Mouse (Mus musculus): Measurements from ENCODE around the gene 2410004P03Rik. TPM values are rescaled to one million over a fixed set of nuclear protein-coding genes. Genes with fewer than 3 reads are reported as not detected.

Gene 2410004P03Rik
- total and polyA plus RNA-seq, 3 experiments = 0.14 to 0.84 TPM; not detected in 1

GRCm38 (mm10) chr12:17052673-17053072 lies 41.1 kb upstream of the 2410004P03Rik start:
- H3K36me3 ChIP-seq (ENCODE audit: control insufficient read depth, insufficient read depth, low read length) = no peaks in the 10 kb centered on the region
- no peak overlapping the region for H3K27ac ChIP-seq
- WGBS = 32% methylated on average over 2 of the region's 2 CpGs
- no peak for DNase-seq
- intact Hi-C loops (cut with DNase I) = no loop called here
- TF ChIP-seq CTCF (IDR thresholded peaks at IDR 0.05) = no peak
- H3K27me3 ChIP-seq (ENCODE audit: control insufficient read depth, insufficient read depth, low read length) = no peaks in the 10 kb centered on the region
- H3K9ac ChIP-seq (ENCODE audit: low read depth, low read length) = no peak overlapping the region
- H3K4me3 ChIP-seq = no peak overlapping the region
- H3K79me2 ChIP-seq (replicated peaks; ENCODE audit: control insufficient read depth, insufficient read depth, low read length) = no peaks in the 10 kb centered on the region
- H3K4me1 ChIP-seq (ENCODE audit: control insufficient read depth, insufficient read depth, low read length) = no peaks in the 10 kb centered on the region

- Histone ChIP-seq H3K36me3 (ENCODE audit: control insufficient read depth, insufficient read depth, low read length) (no peaks in the 10 kb centered on the region), H3K9ac (ENCODE audit: low read depth, low read length) (no peak overlapping the region), H3K79me2 (replicated peaks; ENCODE audit: control insufficient read depth, insufficient read depth, low read length) (no peaks in the 10 kb centered on the region), H3K27ac (no peak overlapping the region), H3K4me1 (ENCODE audit: control insufficient read depth, insufficient read depth, low read length) (no peaks in the 10 kb centered on the region), H3K4me3 (no peak overlapping the region), H3K27me3 (ENCODE audit: control insufficient read depth, insufficient read depth, low read length) (no peaks in the 10 kb centered on the region)
- TF ChIP-seq CTCF (IDR thresholded peaks at IDR 0.05) (no peak), EP300 (IDR thresholded peaks at IDR 0.05; ENCODE audit: insufficient read depth, low read depth, low read length) (no peak), POLR2A (IDR thresholded peaks at IDR 0.05; ENCODE audit: insufficient read depth, low read depth, low read length) (no peak)
- WGBS = 31% methylated on average over 4 of the region's 4 CpGs
- intact Hi-C loops (cut with DNase I) = no loop called here
- no peak for DNase-seq
These were observed 39.5 kb upstream of the 2410004P03Rik start for GRCm38 (mm10) chr12:17051057-17051456.

GRCm38 (mm10) chr12:17049796-17050195 lies 38.3 kb upstream of the 2410004P03Rik start:
- no peak for DNase-seq
- H3K9ac ChIP-seq (ENCODE audit: low read depth, low read length) = no peak overlapping the region
- WGBS = 89% methylated on average over 1 of the region's 1 CpGs
- H3K36me3 ChIP-seq (ENCODE audit: control insufficient read depth, insufficient read depth, low read length) = no peaks in the 10 kb centered on the region
- no peak overlapping the region for H3K27ac ChIP-seq
- H3K27me3 ChIP-seq (ENCODE audit: control insufficient read depth, insufficient read depth, low read length) = no peaks in the 10 kb centered on the region
- TF ChIP-seq CTCF (IDR thresholded peaks at IDR 0.05) (no peak), EP300 (IDR thresholded peaks at IDR 0.05; ENCODE audit: insufficient read depth, low read depth, low read length) (no peak), POLR2A (IDR thresholded peaks at IDR 0.05; ENCODE audit: insufficient read depth, low read depth, low read length) (no peak)
- no peaks in the 10 kb centered on the region for H3K79me2 ChIP-seq (replicated peaks; ENCODE audit: control insufficient read depth, insufficient read depth, low read length)
- no peak overlapping the region for H3K4me3 ChIP-seq
- intact Hi-C loops (cut with DNase I) = no loop called here
- H3K4me1 ChIP-seq (ENCODE audit: control insufficient read depth, insufficient read depth, low read length) = no peaks in the 10 kb centered on the region

- Histone ChIP-seq H3K27me3 (ENCODE audit: control insufficient read depth, insufficient read depth, low read length) (no peaks in the 10 kb centered on the region), H3K79me2 (replicated peaks; ENCODE audit: control insufficient read depth, insufficient read depth, low read length) (no peaks in the 10 kb centered on the region), H3K27ac (no peak overlapping the region), H3K36me3 (ENCODE audit: control insufficient read depth, insufficient read depth, low read length) (no peaks in the 10 kb centered on the region), H3K4me1 (ENCODE audit: control insufficient read depth, insufficient read depth, low read length) (no peaks in the 10 kb centered on the region), H3K9ac (ENCODE audit: low read depth, low read length) (no peak overlapping the region), H3K4me3 (no peak overlapping the region)
- no peak for DNase-seq
- TF ChIP-seq POLR2A (IDR thresholded peaks at IDR 0.05; ENCODE audit: insufficient read depth, low read depth, low read length) (no peak), CTCF (IDR thresholded peaks at IDR 0.05) (no peak), EP300 (IDR thresholded peaks at IDR 0.05; ENCODE audit: insufficient read depth, low read depth, low read length) (no peak)
- WGBS = 83% methylated on average over 7 of the region's 7 CpGs
- intact Hi-C loops (cut with DNase I) = no loop called here
These were observed 37.6 kb upstream of the 2410004P03Rik start for GRCm38 (mm10) chr12:17048979-17049612.

- H3K27me3 ChIP-seq (ENCODE audit: control insufficient read depth, insufficient read depth, low read length) = no peaks in the 10 kb centered on the region
- H3K4me3 ChIP-seq = no peak overlapping the region
- WGBS = 56% methylated on average over 5 of the region's 5 CpGs
- no peak overlapping the region for H3K9ac ChIP-seq (ENCODE audit: low read depth, low read length)
- no peak for TF ChIP-seq POLR2A (IDR thresholded peaks at IDR 0.05; ENCODE audit: insufficient read depth, low read depth, low read length)
- TF ChIP-seq CTCF (IDR thresholded peaks at IDR 0.05) = no peak
- no peak for TF ChIP-seq EP300 (IDR thresholded peaks at IDR 0.05; ENCODE audit: insufficient read depth, low read depth, low read length)
- no peaks in the 10 kb centered on the region for H3K79me2 ChIP-seq (replicated peaks; ENCODE audit: control insufficient read depth, insufficient read depth, low read length)
- intact Hi-C loops (cut with DNase I) = no loop called here
- no peak for DNase-seq
- H3K27ac ChIP-seq = no peak overlapping the region
- H3K36me3 ChIP-seq (ENCODE audit: control insufficient read depth, insufficient read depth, low read length) = no peaks in the 10 kb centered on the region
- no peaks in the 10 kb centered on the region for H3K4me1 ChIP-seq (ENCODE audit: control insufficient read depth, insufficient read depth, low read length)
These were observed 31.8 kb upstream of the 2410004P03Rik start for GRCm38 (mm10) chr12:17043311-17043710.

- no peak overlapping the region for H3K9ac ChIP-seq (ENCODE audit: low read depth, low read length)
- no peaks in the 10 kb centered on the region for H3K79me2 ChIP-seq (replicated peaks; ENCODE audit: control insufficient read depth, insufficient read depth, low read length)
- intact Hi-C loops (cut with DNase I) = no loop called here
- DNase-seq = no peak
- H3K4me1 ChIP-seq (ENCODE audit: control insufficient read depth, insufficient read depth, low read length) = no peaks in the 10 kb centered on the region
- H3K36me3 ChIP-seq (ENCODE audit: control insufficient read depth, insufficient read depth, low read length) = no peaks in the 10 kb centered on the region
- TF ChIP-seq POLR2A (IDR thresholded peaks at IDR 0.05; ENCODE audit: insufficient read depth, low read depth, low read length) = no peak
- TF ChIP-seq EP300 (IDR thresholded peaks at IDR 0.05; ENCODE audit: insufficient read depth, low read depth, low read length) = no peak
- TF ChIP-seq CTCF (IDR thresholded peaks at IDR 0.05) = no peak
- H3K27me3 ChIP-seq (ENCODE audit: control insufficient read depth, insufficient read depth, low read length) = no peaks in the 10 kb centered on the region
- H3K4me3 ChIP-seq = no peak overlapping the region
- no peak overlapping the region for H3K27ac ChIP-seq
- 19% methylated on average over 1 of the region's 1 CpGs for WGBS
These were observed 29.0 kb upstream of the 2410004P03Rik start for GRCm38 (mm10) chr12:17040567-17040966.

Measured in heart, adult 2 months (tissue).